Mouse (Mus musculus): ENCODE results near the gene Cbx2. TPM values are rescaled to one million over a fixed set of nuclear protein-coding genes. Genes with fewer than 3 reads are reported as not detected.

Gene Cbx2
- polyA plus RNA-seq, 1 experiment = 2.1 TPM

- Histone ChIP-seq H3K36me3 (ENCODE audit: control insufficient read depth, insufficient read depth, low read length) (no peaks in the 10 kb centered on the region), H3K27me3 (ENCODE audit: control insufficient read depth, insufficient read depth, low read length) (peaks cover 50% of the 10 kb centered on the region), H3K4me3 (ENCODE audit: extremely low read depth, insufficient read depth, insufficient read length) (peak overlapping the region; percentile 51; the same call in 1 of the 2 replicates), H3K27ac (ENCODE audit: insufficient read depth, low read length) (0 out of 2 replicates have a peak overlapping the region, but pooled peaks have one; percentile 26), H3K4me1 (ENCODE audit: control insufficient read depth, insufficient read depth, insufficient read length) (peaks cover 40% of the 10 kb centered on the region)
- no peak for TF ChIP-seq CTCF (IDR thresholded peaks at IDR 0.05; ENCODE audit: extremely low read depth, insufficient read depth, insufficient read length, insufficient replicate concordance)
- TF ChIP-seq POLR2A (IDR thresholded peaks at IDR 0.05; ENCODE audit: low read depth, low read length) = no peak
- DNase-seq (ENCODE audit: low read depth in 1 of 2, low spot score in 2 of 2) = no peak
- 10% methylated on average over 13 of the region's 13 CpGs for WGBS
These were observed 30.0 kb downstream of the Cbx2 start for GRCm38 (mm10) chr11:119052661-119053256.

GRCm38 (mm10) chr11:119053257-119053670 lies 30.5 kb downstream of the Cbx2 start:
- H3K27me3 ChIP-seq (ENCODE audit: control insufficient read depth, insufficient read depth, low read length) = peaks cover 50% of the 10 kb centered on the region
- peaks cover 41% of the 10 kb centered on the region for H3K4me1 ChIP-seq (ENCODE audit: control insufficient read depth, insufficient read depth, insufficient read length)
- H3K36me3 ChIP-seq (ENCODE audit: control insufficient read depth, insufficient read depth, low read length) = no peaks in the 10 kb centered on the region
- TF ChIP-seq POLR2A (IDR thresholded peaks at IDR 0.05; ENCODE audit: low read depth, low read length) (no peak), CTCF (IDR thresholded peaks at IDR 0.05; ENCODE audit: extremely low read depth, insufficient read depth, insufficient read length, insufficient replicate concordance) (no peak)
- 0 out of 2 replicates have a peak overlapping the region, but pooled peaks have one; percentile 26 for H3K27ac ChIP-seq (ENCODE audit: insufficient read depth, low read length)
- peak; percentile 71 to 84 for DNase-seq (ENCODE audit: low read depth in 1 of 2, low spot score in 2 of 2)
- peak overlapping the region; percentile 51; the same call in 1 of the 2 replicates for H3K4me3 ChIP-seq (ENCODE audit: extremely low read depth, insufficient read depth, insufficient read length)
- under 1% methylated on average over 42 of the region's 42 CpGs for WGBS

GRCm38 (mm10) chr11:119053738-119054350 lies 31.1 kb downstream of the Cbx2 start:
- DNase-seq (ENCODE audit: low read depth in 1 of 2, low spot score in 2 of 2) = no peak
- peaks cover 55% of the 10 kb centered on the region for H3K27me3 ChIP-seq (ENCODE audit: control insufficient read depth, insufficient read depth, low read length)
- H3K4me1 ChIP-seq (ENCODE audit: control insufficient read depth, insufficient read depth, insufficient read length) = peaks cover 46% of the 10 kb centered on the region
- peak overlapping the region; percentile 48; the same call in 1 of the 2 replicates for H3K4me3 ChIP-seq (ENCODE audit: extremely low read depth, insufficient read depth, insufficient read length)
- H3K27ac ChIP-seq (ENCODE audit: insufficient read depth, low read length) = no peak overlapping the region
- H3K36me3 ChIP-seq (ENCODE audit: control insufficient read depth, insufficient read depth, low read length) = no peaks in the 10 kb centered on the region
- 3% methylated on average over 34 of the region's 35 CpGs for WGBS
- no peak for TF ChIP-seq POLR2A (IDR thresholded peaks at IDR 0.05; ENCODE audit: low read depth, low read length)
- no peak for TF ChIP-seq CTCF (IDR thresholded peaks at IDR 0.05; ENCODE audit: extremely low read depth, insufficient read depth, insufficient read length, insufficient replicate concordance)

DNA sequence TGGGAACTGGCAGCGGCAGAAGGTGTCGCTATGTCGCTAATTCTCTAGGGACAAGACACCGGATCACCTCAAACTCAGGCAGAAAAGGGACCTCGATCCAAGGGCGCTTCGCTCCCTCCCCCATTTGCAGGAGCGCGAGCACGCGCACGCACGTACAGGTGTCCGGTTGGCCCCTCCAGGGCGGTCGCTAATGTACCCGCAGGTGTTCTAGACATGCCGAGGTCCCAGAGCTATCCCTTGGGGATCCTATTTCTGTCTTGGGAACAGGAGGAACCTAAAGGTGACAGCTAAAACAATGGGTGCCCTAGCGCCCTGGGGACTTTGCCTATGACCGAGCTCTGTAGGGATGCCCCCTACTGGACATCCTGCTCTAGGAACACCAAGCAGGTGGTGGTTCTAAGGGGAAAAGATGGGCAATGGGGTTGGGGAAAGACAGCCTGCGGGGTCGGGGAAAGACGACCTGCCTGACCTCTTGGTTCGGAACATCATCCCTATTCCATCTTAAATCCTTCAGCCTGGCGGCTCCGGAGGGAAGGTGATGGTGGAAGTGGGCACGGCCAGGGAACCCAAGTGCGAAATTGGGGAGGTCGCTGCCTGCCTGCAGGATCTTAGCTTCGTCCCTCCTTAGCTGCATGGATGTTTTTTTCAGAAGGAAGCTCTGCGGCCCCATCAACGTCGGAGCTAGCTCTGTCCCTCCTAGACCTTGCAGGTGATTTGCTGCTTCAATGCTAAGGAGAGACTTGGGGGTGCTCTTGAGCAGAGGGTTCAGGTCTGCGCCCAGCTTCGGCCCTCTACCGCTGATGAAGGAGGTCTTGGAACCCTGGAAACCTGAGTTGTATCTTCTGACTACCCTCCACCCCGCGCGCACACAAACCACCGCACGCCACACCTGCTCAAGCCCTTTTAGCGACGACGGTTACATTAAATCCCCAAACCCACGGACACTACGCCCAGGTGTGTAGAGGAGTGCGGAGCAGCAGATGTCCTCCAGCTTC lies 31.9 kb downstream of the Cbx2 start:
- peaks cover 54% of the 10 kb centered on the region for H3K27me3 ChIP-seq (ENCODE audit: control insufficient read depth, insufficient read depth, low read length)
- 6% methylated on average over 47 of the region's 47 CpGs for WGBS
- H3K27ac ChIP-seq (ENCODE audit: insufficient read depth, low read length) = no peak overlapping the region
- H3K4me1 ChIP-seq (ENCODE audit: control insufficient read depth, insufficient read depth, insufficient read length) = peaks cover 45% of the 10 kb centered on the region
- H3K36me3 ChIP-seq (ENCODE audit: control insufficient read depth, insufficient read depth, low read length) = no peaks in the 10 kb centered on the region
- no peak for DNase-seq (ENCODE audit: low read depth in 1 of 2, low spot score in 2 of 2)
- no peak for TF ChIP-seq POLR2A (IDR thresholded peaks at IDR 0.05; ENCODE audit: low read depth, low read length)
- TF ChIP-seq CTCF (IDR thresholded peaks at IDR 0.05; ENCODE audit: extremely low read depth, insufficient read depth, insufficient read length, insufficient replicate concordance) = no peak; the same call in 1 of the 2 replicates
- H3K4me3 ChIP-seq (ENCODE audit: extremely low read depth, insufficient read depth, insufficient read length) = no peak overlapping the region

- Histone ChIP-seq H3K36me3 (ENCODE audit: control insufficient read depth, insufficient read depth, low read length) (no peaks in the 10 kb centered on the region), H3K4me3 (ENCODE audit: extremely low read depth, insufficient read depth, insufficient read length) (peak overlapping the region; percentile 37; the same call in 1 of the 2 replicates), H3K27me3 (ENCODE audit: control insufficient read depth, insufficient read depth, low read length) (peaks cover 50% of the 10 kb centered on the region), H3K27ac (ENCODE audit: insufficient read depth, low read length) (no peak overlapping the region), H3K4me1 (ENCODE audit: control insufficient read depth, insufficient read depth, insufficient read length) (peaks cover 45% of the 10 kb centered on the region)
- 2% methylated on average over 32 of the region's 32 CpGs for WGBS
- DNase-seq (ENCODE audit: low read depth in 1 of 2, low spot score in 2 of 2) = no peak
- TF ChIP-seq POLR2A (IDR thresholded peaks at IDR 0.05; ENCODE audit: low read depth, low read length) (no peak), CTCF (IDR thresholded peaks at IDR 0.05; ENCODE audit: extremely low read depth, insufficient read depth, insufficient read length, insufficient replicate concordance) (no peak)
These were observed 32.9 kb downstream of the Cbx2 start for GRCm38 (mm10) chr11:119055571-119056131.
